ENCODE assay signal across 19 mouse cellular contexts in the genomic region with DNA sequence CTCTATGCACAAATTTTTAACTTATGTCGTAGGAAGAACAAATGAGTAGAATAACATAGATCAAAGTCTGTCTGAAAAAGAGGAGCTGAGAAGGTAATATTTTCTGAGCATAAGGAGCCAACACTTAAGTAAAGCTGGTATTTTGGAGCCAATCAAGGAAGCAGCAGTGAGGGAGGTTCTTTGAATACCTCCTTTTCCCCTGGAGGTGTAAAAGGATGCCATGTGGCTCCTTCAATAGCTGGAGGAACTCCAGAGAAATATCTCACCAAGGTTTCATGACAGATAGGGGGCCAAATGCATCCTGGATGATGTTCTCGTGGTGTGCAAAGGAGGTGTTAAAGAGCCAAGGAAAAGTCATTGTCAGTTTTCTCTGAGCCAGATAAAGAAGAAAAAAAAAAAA.
DNase-seq lines count a peak whose midpoint lies in the region; ATAC-seq lines count a peak whose summit lies in the region.
"Had no signal": no experiment of that assay in that cellular context is flagged by ENCODE, and none has a peak within 500 bp of the region (broad histone marks: within the 10 kb centered on the region; RNA-seq: fewer than 3 reads in every experiment).

No protein-coding gene starts in this region.

- intact Hi-C loops in gastrocnemius, postnatal 36 days (cut with DNase I): no loop called here

- DNase-seq in frontal cortex, postnatal 36 days (ENCODE audit: low spot score in 2 of 2): peak; percentile 49 to 55
- DNase-seq in frontal cortex, postnatal 10 days (ENCODE audit: low spot score in 2 of 2): no peak
- peak; percentile 80 for DNase-seq in brain, adult 2 months (ENCODE audit: low read depth, low spot score)
- peak; percentile 23 to 30 for DNase-seq in left cerebral cortex, adult 18-20 months (ENCODE audit: low spot score in 2 of 2)
- peak; percentile 5 to 14 for DNase-seq in right cerebral cortex, postnatal 36 days (ENCODE audit: low spot score in 2 of 2)
- DNase-seq in gastrocnemius, postnatal 36 days: no peak
- DNase-seq: adrenal gland, adult 2 months; B cell, adult 2 months; cerebellum, adult 2 months; cerebellum, postnatal 25 days; gastrocnemius, postnatal 14 days; heart, adult 2 months; kidney, adult 11 months; kidney, postnatal 4 days; liver, embryonic 13.5 days; lung, adult 2 months; lung, postnatal 14 days had no signal

- ATAC-seq in erythroid progenitor cell, adult 5-6 weeks (replicated peaks; ENCODE audit: low FRiP score, poor library complexity, severe bottlenecking): no peak
- ATAC-seq: forebrain, embryonic 16.5 days had no signal

Comparison
In these comparisons a context has a peak if more than half of its experiments do, and no peak if none do; other contexts are left out.
1. DNase-seq: peak in frontal cortex, postnatal 36 days (2 of 2), brain, adult 2 months (single experiment), left cerebral cortex, adult 18-20 months (2 of 2) and right cerebral cortex, postnatal 36 days (2 of 2); none in frontal cortex, postnatal 10 days (0 of 2) and gastrocnemius, postnatal 36 days (0 of 2).